Mouse (Mus musculus): ENCODE data around the gene Olfr1195. TPM values are rescaled to one million over a fixed set of nuclear protein-coding genes. Genes with fewer than 3 reads are reported as not detected.
"Not testable (repeated sequence)": the region's sequence is repeated elsewhere in the genome, so short reads cannot be mapped to it uniquely, and the experiment has no call there.

The Olfr1195 gene
- total RNA-seq (2014; rRNA removed) (not detected in 2 replicates), polyA plus RNA-seq (2015; fragmentation: Nextera tagmentation; extraction: Ambion mirVana) (not detected in 2 replicates)

GRCm38 (mm10) chr2:88689087-88689486 lies at the start of gene Olfr1195:
Gene Olfr1195, minus strand, starts transcription at chr2:88689187.
- Histone ChIP-seq H3K36me3 (ENCODE audit: insufficient read depth) (no peaks in the 10 kb centered on the region), H3K9me3 (ENCODE audit: low read length) (no peaks in the 10 kb centered on the region), H3K4me1 (ENCODE audit: insufficient read depth) (no peaks in the 10 kb centered on the region), H3K4me3 (ENCODE audit: low read depth, low read length) (no peak within 1 kb of the TSS), H3K27me3 (ENCODE audit: insufficient read depth, low read length) (no peaks in the 10 kb centered on the region), H3K27ac (ENCODE audit: low read depth, low read length) (no peak within 1 kb of the TSS), H3K9ac (no peak within 1 kb of the TSS), H3K4me2 (ENCODE audit: low read depth) (no peak within 1 kb of the TSS)
- no peak for ATAC-seq
- TF ChIP-seq CTCF (IDR thresholded peaks at IDR 0.05; ENCODE audit: low read depth), result no peak
- no peak for DNase-seq

- no peak for DNase-seq
- no peak for TF ChIP-seq CTCF (IDR thresholded peaks at IDR 0.05; ENCODE audit: low read depth)
Measured at GRCm38 (mm10) chr2:88732266-88732665, 43.3 kb upstream of the Olfr1195 start, which contains the start of gene Olfr1197. Gene Olfr1197, minus strand, starts transcription at chr2:88732366.

GRCm38 (mm10) chr2:88704497-88704896 lies 15.5 kb upstream of the Olfr1195 start, which contains the start of gene Olfr1196:
Gene Olfr1196, minus strand, starts transcription at chr2:88704597.
- DNase-seq (no peak), ATAC-seq (no peak)
- Histone ChIP-seq H3K27ac (ENCODE audit: low read depth, low read length) (no peak within 1 kb of the TSS), H3K9ac (no peak within 1 kb of the TSS), H3K9me3 (ENCODE audit: low read length) (no peaks in the 10 kb centered on the region), H3K4me1 (ENCODE audit: insufficient read depth) (no peaks in the 10 kb centered on the region), H3K4me3 (ENCODE audit: low read depth, low read length) (no peak within 1 kb of the TSS), H3K4me2 (ENCODE audit: low read depth) (no peak within 1 kb of the TSS), H3K36me3 (ENCODE audit: insufficient read depth) (no peaks in the 10 kb centered on the region), H3K27me3 (ENCODE audit: insufficient read depth, low read length) (no peaks in the 10 kb centered on the region)
- 90% methylated on average over 2 of the region's 2 CpGs for WGBS
- no peak for TF ChIP-seq CTCF (IDR thresholded peaks at IDR 0.05; ENCODE audit: low read depth)

More at GRCm38 (mm10) chr2:88732266-88732665, 43.3 kb upstream of the Olfr1195 start, which contains the start of gene Olfr1197:
- Histone ChIP-seq H3K4me2 (ENCODE audit: low read depth) (no peak within 1 kb of the TSS), H3K9ac (no peak within 1 kb of the TSS), H3K27ac (ENCODE audit: low read depth, low read length) (no peak within 1 kb of the TSS), H3K4me3 (ENCODE audit: low read depth, low read length) (no peak within 1 kb of the TSS), H3K9me3 (ENCODE audit: low read length) (no peaks in the 10 kb centered on the region), H3K4me1 (ENCODE audit: insufficient read depth) (no peaks in the 10 kb centered on the region), H3K27me3 (ENCODE audit: insufficient read depth, low read length) (no peaks in the 10 kb centered on the region), H3K36me3 (ENCODE audit: insufficient read depth) (no peaks in the 10 kb centered on the region)
- WGBS, result 90% methylated on average over 1 of the region's 1 CpGs
- ATAC-seq, result no peak

- not testable (repeated sequence) for H3K27me3 ChIP-seq (ENCODE audit: insufficient read depth, low read length); H3K9ac ChIP-seq; DNase-seq; H3K36me3 ChIP-seq (ENCODE audit: insufficient read depth); H3K9me3 ChIP-seq (ENCODE audit: low read length); H3K4me3 ChIP-seq (ENCODE audit: low read depth, low read length); H3K4me1 ChIP-seq (ENCODE audit: insufficient read depth); ATAC-seq; H3K27ac ChIP-seq (ENCODE audit: low read depth, low read length); H3K4me2 ChIP-seq (ENCODE audit: low read depth)
Measured at GRCm38 (mm10) chr2:88675328-88675727, 13.7 kb downstream of the Olfr1195 start, which contains the start of gene Olfr1193. Gene Olfr1193, plus strand, starts transcription at chr2:88675628.

- DNase-seq (no peak), ATAC-seq (no peak)
- Histone ChIP-seq H3K36me3 (ENCODE audit: insufficient read depth) (no peaks in the 10 kb centered on the region), H3K4me2 (ENCODE audit: low read depth) (no peak within 1 kb of the TSS), H3K9ac (no peak within 1 kb of the TSS), H3K9me3 (ENCODE audit: low read length) (no peaks in the 10 kb centered on the region), H3K27ac (ENCODE audit: low read depth, low read length) (no peak within 1 kb of the TSS), H3K4me3 (ENCODE audit: low read depth, low read length) (no peak within 1 kb of the TSS), H3K27me3 (ENCODE audit: insufficient read depth, low read length) (no peaks in the 10 kb centered on the region), H3K4me1 (ENCODE audit: insufficient read depth) (no peaks in the 10 kb centered on the region)
- 28% methylated on average over 1 of the region's 1 CpGs for WGBS
- TF ChIP-seq CTCF (IDR thresholded peaks at IDR 0.05; ENCODE audit: low read depth), result no peak
Measured at GRCm38 (mm10) chr2:88648209-88648608, 40.8 kb downstream of the Olfr1195 start, which contains the start of gene Olfr1192-ps1. Gene Olfr1192-ps1, plus strand, starts transcription at chr2:88648509.

GRCm38 (mm10) chr2:88640242-88640641 lies 48.7 kb downstream of the Olfr1195 start, which contains the start of gene Olfr1191-ps1:
Gene Olfr1191-ps1, plus strand, starts transcription at chr2:88640542.
- H3K4me3 ChIP-seq (ENCODE audit: low read depth, low read length); H3K27ac ChIP-seq (ENCODE audit: low read depth, low read length); H3K27me3 ChIP-seq (ENCODE audit: insufficient read depth, low read length); H3K36me3 ChIP-seq (ENCODE audit: insufficient read depth); H3K4me2 ChIP-seq (ENCODE audit: low read depth); H3K9me3 ChIP-seq (ENCODE audit: low read length); DNase-seq; ATAC-seq; H3K9ac ChIP-seq; H3K4me1 ChIP-seq (ENCODE audit: insufficient read depth): not testable (repeated sequence)
- 89% methylated on average over 1 of the region's 1 CpGs for WGBS

Other genes with a start within 250 kb of the Olfr1195 start
- gene Gm13757, start 240.1 kb downstream of the Olfr1195 start, total RNA-seq (2014; rRNA removed), result not detected in 2 replicates
- not detected in 2 replicates for gene Gm13757, start 240.1 kb downstream of the Olfr1195 start, polyA plus RNA-seq (2015; fragmentation: Nextera tagmentation; extraction: Ambion mirVana)
- not detected in 2 replicates for gene Olfr1183, start 234.3 kb downstream of the Olfr1195 start, total RNA-seq (2014; rRNA removed)
- not detected in 2 replicates for gene Olfr1183, start 234.3 kb downstream of the Olfr1195 start, polyA plus RNA-seq (2015; fragmentation: Nextera tagmentation; extraction: Ambion mirVana)
- gene Olfr1184, start 205.6 kb downstream of the Olfr1195 start, total RNA-seq (2014; rRNA removed), result not detected in 2 replicates
- not detected in 2 replicates for gene Olfr1184, start 205.6 kb downstream of the Olfr1195 start, polyA plus RNA-seq (2015; fragmentation: Nextera tagmentation; extraction: Ambion mirVana)
- gene Olfr1185-ps1, start 195.9 kb downstream of the Olfr1195 start, total RNA-seq (2014; rRNA removed), result not detected in 2 replicates
- gene Olfr1185-ps1, start 195.9 kb downstream of the Olfr1195 start, polyA plus RNA-seq (2015; fragmentation: Nextera tagmentation; extraction: Ambion mirVana), result not detected in 2 replicates
- gene Olfr1186, start 170.6 kb downstream of the Olfr1195 start, total RNA-seq (2014; rRNA removed), result not detected in 2 replicates
- gene Olfr1186, start 170.6 kb downstream of the Olfr1195 start, polyA plus RNA-seq (2015; fragmentation: Nextera tagmentation; extraction: Ambion mirVana), result not detected in 2 replicates
- not detected in 2 replicates for gene Olfr1188, start 132.3 kb downstream of the Olfr1195 start, total RNA-seq (2014; rRNA removed)
- not detected in 2 replicates for gene Olfr1188, start 132.3 kb downstream of the Olfr1195 start, polyA plus RNA-seq (2015; fragmentation: Nextera tagmentation; extraction: Ambion mirVana)
- 0.19 TPM in 1 of 2 replicates, not detected in the other for gene Olfr1189, start 102.7 kb downstream of the Olfr1195 start, total RNA-seq (2014; rRNA removed)
- gene Olfr1189, start 102.7 kb downstream of the Olfr1195 start, polyA plus RNA-seq (2015; fragmentation: Nextera tagmentation; extraction: Ambion mirVana), result not detected in 2 replicates
- not detected in 2 replicates for gene Olfr1191-ps1, start 48.6 kb downstream of the Olfr1195 start, total RNA-seq (2014; rRNA removed)
- gene Olfr1191-ps1, start 48.6 kb downstream of the Olfr1195 start, polyA plus RNA-seq (2015; fragmentation: Nextera tagmentation; extraction: Ambion mirVana), result not detected in 2 replicates
- not detected in 2 replicates for gene Olfr1192-ps1, start 40.7 kb downstream of the Olfr1195 start, total RNA-seq (2014; rRNA removed)
- not detected in 2 replicates for gene Olfr1192-ps1, start 40.7 kb downstream of the Olfr1195 start, polyA plus RNA-seq (2015; fragmentation: Nextera tagmentation; extraction: Ambion mirVana)
- gene Olfr1193, start 13.6 kb downstream of the Olfr1195 start, total RNA-seq (2014; rRNA removed), result not detected in 2 replicates
- gene Olfr1193, start 13.6 kb downstream of the Olfr1195 start, polyA plus RNA-seq (2015; fragmentation: Nextera tagmentation; extraction: Ambion mirVana), result not detected in 2 replicates
- not detected in 2 replicates for gene Olfr1196, start 15.4 kb upstream of the Olfr1195 start, total RNA-seq (2014; rRNA removed)
- gene Olfr1196, start 15.4 kb upstream of the Olfr1195 start, polyA plus RNA-seq (2015; fragmentation: Nextera tagmentation; extraction: Ambion mirVana), result not detected in 2 replicates
- gene Olfr1197, start 43.2 kb upstream of the Olfr1195 start, total RNA-seq (2014; rRNA removed), result not detected in 2 replicates
- gene Olfr1197, start 43.2 kb upstream of the Olfr1195 start, polyA plus RNA-seq (2015; fragmentation: Nextera tagmentation; extraction: Ambion mirVana), result not detected in 2 replicates
- gene Olfr1198, start 62.2 kb upstream of the Olfr1195 start, total RNA-seq (2014; rRNA removed), result not detected in 2 replicates
- not detected in 2 replicates for gene Olfr1198, start 62.2 kb upstream of the Olfr1195 start, polyA plus RNA-seq (2015; fragmentation: Nextera tagmentation; extraction: Ambion mirVana)
- not detected in 2 replicates for gene Olfr1199, start 71.3 kb upstream of the Olfr1195 start, total RNA-seq (2014; rRNA removed)
- gene Olfr1199, start 71.3 kb upstream of the Olfr1195 start, polyA plus RNA-seq (2015; fragmentation: Nextera tagmentation; extraction: Ambion mirVana), result not detected in 2 replicates
- not detected in 2 replicates for gene Olfr1200, start 81.3 kb upstream of the Olfr1195 start, total RNA-seq (2014; rRNA removed)
- not detected in 2 replicates for gene Olfr1200, start 81.3 kb upstream of the Olfr1195 start, polyA plus RNA-seq (2015; fragmentation: Nextera tagmentation; extraction: Ambion mirVana)
- gene Olfr1201, start 103.8 kb upstream of the Olfr1195 start, total RNA-seq (2014; rRNA removed), result not detected in 2 replicates
- not detected in 2 replicates for gene Olfr1201, start 103.8 kb upstream of the Olfr1195 start, polyA plus RNA-seq (2015; fragmentation: Nextera tagmentation; extraction: Ambion mirVana)
- gene Olfr1202, start 125.3 kb upstream of the Olfr1195 start, total RNA-seq (2014; rRNA removed), result not detected in 2 replicates
- gene Olfr1202, start 125.3 kb upstream of the Olfr1195 start, polyA plus RNA-seq (2015; fragmentation: Nextera tagmentation; extraction: Ambion mirVana), result not detected in 2 replicates
- not detected in 2 replicates for gene Olfr1205, start 140.6 kb upstream of the Olfr1195 start, total RNA-seq (2014; rRNA removed)
- not detected in 2 replicates for gene Olfr1205, start 140.6 kb upstream of the Olfr1195 start, polyA plus RNA-seq (2015; fragmentation: Nextera tagmentation; extraction: Ambion mirVana)
- not detected in 2 replicates for gene Olfr1204, start 160.1 kb upstream of the Olfr1195 start, total RNA-seq (2014; rRNA removed)
- not detected in 2 replicates for gene Olfr1204, start 160.1 kb upstream of the Olfr1195 start, polyA plus RNA-seq (2015; fragmentation: Nextera tagmentation; extraction: Ambion mirVana)
- gene Olfr1206, start 174.0 kb upstream of the Olfr1195 start, total RNA-seq (2014; rRNA removed), result not detected in 2 replicates
- gene Olfr1206, start 174.0 kb upstream of the Olfr1195 start, polyA plus RNA-seq (2015; fragmentation: Nextera tagmentation; extraction: Ambion mirVana), result not detected in 2 replicates
- gene Olfr1208, start 213.1 kb upstream of the Olfr1195 start, total RNA-seq (2014; rRNA removed), result not detected in 2 replicates
- not detected in 2 replicates for gene Olfr1208, start 213.1 kb upstream of the Olfr1195 start, polyA plus RNA-seq (2015; fragmentation: Nextera tagmentation; extraction: Ambion mirVana)
- not detected in 2 replicates for gene Olfr1209, start 226.0 kb upstream of the Olfr1195 start, total RNA-seq (2014; rRNA removed)
- not detected in 2 replicates for gene Olfr1209, start 226.0 kb upstream of the Olfr1195 start, polyA plus RNA-seq (2015; fragmentation: Nextera tagmentation; extraction: Ambion mirVana)
- gene Olfr1211, start 248.9 kb upstream of the Olfr1195 start, total RNA-seq (2014; rRNA removed), result not detected in 2 replicates
- not detected in 2 replicates for gene Olfr1211, start 248.9 kb upstream of the Olfr1195 start, polyA plus RNA-seq (2015; fragmentation: Nextera tagmentation; extraction: Ambion mirVana)

Data from forebrain, postnatal 0 days (tissue).